Mouse (Mus musculus) forebrain, embryonic 11.5 days (tissue): ENCODE data around the gene Rassf5. TPM values are rescaled to one million over a fixed set of nuclear protein-coding genes. Genes with fewer than 3 reads are reported as not detected.
A peak's percentile ranks its signal among the peaks of the same experiment; 100 is the strongest.
"Not testable (repeated sequence)": the region's sequence is repeated elsewhere in the genome, so short reads cannot be mapped to it uniquely, and the experiment has no call there.

ENCODE experiments used
- ATAC-seq: fragments of 200-750 bp; cut with Nextera tagmentation; replicated peaks from 2 replicates; pipeline ENCODE4 v1.8.0; 2017; ENCODE audit warnings: moderate TSS enrichment; ENCODE audit not compliant: low FRiP score
- DNase-seq: peaks from one replicate; pipeline ENCODE4 v3.0.0-alpha.2; 2017; ENCODE audit warnings: low spot score
- H3K27ac ChIP-seq: fragments of 300-500 bp; sonication (generic); 2 replicates; pipeline ENCODE4 v1.5.1; 2014; ENCODE audit warnings: low read depth, low read length
- H3K27me3 ChIP-seq: fragments of 300-500 bp; sonication (generic); 2 replicates; pipeline ENCODE4 v1.6.1; 2014; ENCODE audit warnings: mild to moderate bottlenecking, low read length, mixed read lengths; ENCODE audit not compliant: control insufficient read depth, insufficient read depth
- H3K36me3 ChIP-seq: fragments of 300-500 bp; sonication (generic); 2 replicates; pipeline ENCODE4 v1.6.1; 2014; ENCODE audit warnings: mild to moderate bottlenecking, low read length, moderate library complexity, mixed read lengths; ENCODE audit not compliant: control insufficient read depth, insufficient read depth
- H3K4me1 ChIP-seq: fragments of 300-500 bp; sonication (generic); replicated peaks from 2 replicates; pipeline ENCODE4 v1.6.1; 2014; ENCODE audit warnings: low read length, mixed read lengths; ENCODE audit not compliant: control insufficient read depth, insufficient read depth
- H3K4me2 ChIP-seq: fragments of 300-500 bp; sonication (generic); 2 replicates; pipeline ENCODE4 v1.6.1; 2014; ENCODE audit warnings: low read depth, mild to moderate bottlenecking, low read length, moderate library complexity, mixed read lengths; ENCODE audit not compliant: severe bottlenecking
- H3K4me3 ChIP-seq: fragments of 300-500 bp; sonication (generic); 2 replicates; pipeline ENCODE4 v1.5.1; 2014; ENCODE audit warnings: low read depth, low read length
- H3K9ac ChIP-seq: fragments of 300-500 bp; sonication (generic); 2 replicates; pipeline ENCODE4 v1.6.1; 2014; ENCODE audit warnings: low read length
- H3K9me3 ChIP-seq: fragments of 300-500 bp; sonication (generic); 2 replicates; pipeline ENCODE4 v1.6.1; 2016; ENCODE audit warnings: low read length, mixed read lengths; ENCODE audit not compliant: control insufficient read depth
- WGBS: fragments of 180-500 bp; shearing (Covaris S2); extraction: QIAGEN DNeasy Blood & Tissue Kit; methylation state at CpG from one replicate; pipeline ENCODE4 v1.1.7; 2014; 5-methylcytosine and 5-hydroxymethylcytosine counted together
- polyA plus RNA-seq: library from polyadenylated mRNA; unstranded; fragments of >200 nt; fragmentation: Nextera tagmentation; extraction: Ambion mirVana; gene quantifications from 2 replicates; pipeline ENCODE4 v1.2.1, GENCODE M21; 2014

The Rassf5 gene
- polyA plus RNA-seq, 1 experiment from 2014 or later: 0.95 TPM

GRCm38 (mm10) chr1:131174299-131174861, 70.7 kb downstream of the Rassf5 start:
- no peak for DNase-seq
- no peak for ATAC-seq
- H3K4me2 ChIP-seq: no peak overlapping the region
- no peak overlapping the region for H3K9ac ChIP-seq
- 90% methylated on average over 12 of the region's 12 CpGs for WGBS
- no peaks in the 10 kb centered on the region for H3K4me1 ChIP-seq
- peaks cover 6% of the 10 kb centered on the region for H3K36me3 ChIP-seq
- H3K9me3 ChIP-seq: no peaks in the 10 kb centered on the region
- no peak overlapping the region for H3K4me3 ChIP-seq
- no peak overlapping the region for H3K27ac ChIP-seq
- H3K27me3 ChIP-seq: no peaks in the 10 kb centered on the region

- H3K4me3 ChIP-seq: no peak overlapping the region
- DNase-seq (no peak), ATAC-seq (no peak)
- H3K4me2 ChIP-seq: no peak overlapping the region
- H3K27me3 ChIP-seq: no peaks in the 10 kb centered on the region
- H3K4me1 ChIP-seq: no peaks in the 10 kb centered on the region
- WGBS: 88% methylated on average over 6 of the region's 6 CpGs
- H3K9ac ChIP-seq: no peak overlapping the region
- peaks cover 6% of the 10 kb centered on the region for H3K36me3 ChIP-seq
- H3K9me3 ChIP-seq: no peaks in the 10 kb centered on the region
- H3K27ac ChIP-seq: no peak overlapping the region
Measured at GRCm38 (mm10) chr1:131173809-131174208, 71.2 kb downstream of the Rassf5 start.

GRCm38 (mm10) chr1:131173001-131173400, 72.1 kb downstream of the Rassf5 start:
- no peak overlapping the region for H3K27ac ChIP-seq
- 91% methylated on average over 7 of the region's 7 CpGs for WGBS
- no peaks in the 10 kb centered on the region for H3K9me3 ChIP-seq
- peaks cover 6% of the 10 kb centered on the region for H3K36me3 ChIP-seq
- no peaks in the 10 kb centered on the region for H3K27me3 ChIP-seq
- DNase-seq (no peak), ATAC-seq (no peak)
- no peaks in the 10 kb centered on the region for H3K4me1 ChIP-seq
- H3K9ac ChIP-seq: no peak overlapping the region
- no peak overlapping the region for H3K4me3 ChIP-seq
- H3K4me2 ChIP-seq: no peak overlapping the region

- no peak overlapping the region for H3K4me2 ChIP-seq
- no peaks in the 10 kb centered on the region for H3K4me1 ChIP-seq
- H3K9ac ChIP-seq: no peak overlapping the region
- DNase-seq (no peak), ATAC-seq (no peak)
- no peaks in the 10 kb centered on the region for H3K9me3 ChIP-seq
- 96% methylated on average over 10 of the region's 10 CpGs for WGBS
- H3K27ac ChIP-seq: no peak overlapping the region
- H3K4me3 ChIP-seq: no peak overlapping the region
- H3K27me3 ChIP-seq: no peaks in the 10 kb centered on the region
- H3K36me3 ChIP-seq: peaks cover 20% of the 10 kb centered on the region
Measured at GRCm38 (mm10) chr1:131167612-131168011, 77.4 kb downstream of the Rassf5 start.

GRCm38 (mm10) chr1:131164427-131164826, 80.6 kb downstream of the Rassf5 start:
- Histone ChIP-seq H3K36me3 (peaks cover 19% of the 10 kb centered on the region), H3K4me1 (no peaks in the 10 kb centered on the region), H3K9ac (no peak overlapping the region), H3K9me3 (no peaks in the 10 kb centered on the region), H3K4me3 (no peak overlapping the region), H3K4me2 (no peak overlapping the region), H3K27ac (no peak overlapping the region), H3K27me3 (no peaks in the 10 kb centered on the region)
- DNase-seq (no peak), ATAC-seq (no peak)
- WGBS: 93% methylated on average over 6 of the region's 6 CpGs

- H3K4me1 ChIP-seq: no peaks in the 10 kb centered on the region
- H3K27me3 ChIP-seq: no peaks in the 10 kb centered on the region
- H3K4me2 ChIP-seq: no peak overlapping the region
- 87% methylated on average over 11 of the region's 11 CpGs for WGBS
- no peak for DNase-seq
- H3K27ac ChIP-seq: no peak overlapping the region
- ATAC-seq: no peak
- peaks cover 14% of the 10 kb centered on the region for H3K36me3 ChIP-seq
- no peak overlapping the region for H3K9ac ChIP-seq
- H3K4me3 ChIP-seq: no peak overlapping the region
- no peaks in the 10 kb centered on the region for H3K9me3 ChIP-seq
Measured at GRCm38 (mm10) chr1:131161091-131161490, 84.0 kb downstream of the Rassf5 start.

- not testable (repeated sequence) for H3K4me2 ChIP-seq, H3K4me3 ChIP-seq, ATAC-seq, H3K4me1 ChIP-seq, H3K9me3 ChIP-seq, H3K9ac ChIP-seq, DNase-seq, H3K27me3 ChIP-seq, H3K27ac ChIP-seq
- H3K36me3 ChIP-seq: peaks cover 10% of the 10 kb centered on the region
- WGBS: 94% methylated on average over 3 of the region's 3 CpGs
Measured at GRCm38 (mm10) chr1:131159573-131160327, 85.3 kb downstream of the Rassf5 start.

GRCm38 (mm10) chr1:131155456-131155855, 89.6 kb downstream of the Rassf5 start:
- ATAC-seq (no peak), DNase-seq (peak; percentile 72)
- no peaks in the 10 kb centered on the region for H3K9me3 ChIP-seq

More at GRCm38 (mm10) chr1:131155456-131155855, 89.6 kb downstream of the Rassf5 start:
- Histone ChIP-seq H3K27ac (no peak overlapping the region), H3K4me2 (no peak overlapping the region), H3K4me3 (no peak overlapping the region), H3K27me3 (no peaks in the 10 kb centered on the region), H3K4me1 (peaks cover 3% of the 10 kb centered on the region; the same call in 1 of the 2 replicates), H3K9ac (no peak overlapping the region), H3K36me3 (no peaks in the 10 kb centered on the region; the same call in 1 of the 2 replicates)
- WGBS: 51% methylated on average over 2 of the region's 2 CpGs
